Mouse (Mus musculus) layer of hippocampus, postnatal 10 days (tissue): ENCODE data around the gene E2f7. TPM values are rescaled to one million over a fixed set of nuclear protein-coding genes. Genes with fewer than 3 reads are reported as not detected.
"Not testable (repeated sequence)": the region's sequence is repeated elsewhere in the genome, so short reads cannot be mapped to it uniquely, and the experiment has no call there.

ENCODE experiments used
- DNase-seq, 2 experiments: peaks; one replicate each; pipeline ENCODE4 v3.0.0; 2021; ENCODE audit warnings: low spot score in 2 of 2
- long read RNA-seq: library from polyadenylated mRNA; stranded (forward); transcript quantifications from one replicate; pipeline ENCODE4 v2.0.0, GENCODE M21; 2023
- total RNA-seq, 2 experiments: library from RNA; stranded (reverse); gene quantifications; 2 replicates each; pipeline ENCODE4 v1.2.3; 2021

E2f7 gene
- 1 to 10 TPM; 1.7 to 2.1 TPM for total RNA-seq
- long read RNA-seq: 0 reads

GRCm38 (mm10) chr10:110744686-110745639 is at the start of gene E2f7:
TSS of gene E2f7 (plus strand) at chr10:110745439.
- peak; percentile 80 to 92 for DNase-seq

- no peak for DNase-seq
These were observed 44.0 kb upstream of the E2f7 start for GRCm38 (mm10) chr10:110701276-110701675.

- DNase-seq: no peak
These were observed 39.6 kb upstream of the E2f7 start for GRCm38 (mm10) chr10:110705672-110706071.

- DNase-seq: peak; percentile 36 to 51
These were observed 37.7 kb upstream of the E2f7 start for GRCm38 (mm10) chr10:110707390-110708113.

- no peak for DNase-seq
These were observed 28.4 kb upstream of the E2f7 start for GRCm38 (mm10) chr10:110716887-110717286.

GRCm38 (mm10) chr10:110726431-110726830 is 18.8 kb upstream of the E2f7 start:
- no peak for DNase-seq

GRCm38 (mm10) chr10:110727816-110728215 is 17.4 kb upstream of the E2f7 start:
- DNase-seq: peak; percentile 23 to 38

- DNase-seq: peak; percentile 73 to 77
These were observed 11.9 kb upstream of the E2f7 start for GRCm38 (mm10) chr10:110733343-110733742.

- no peak for DNase-seq
These were observed 1.5 kb upstream of the E2f7 start for GRCm38 (mm10) chr10:110743701-110744100.

GRCm38 (mm10) chr10:110744120-110744519 is 1.1 kb upstream of the E2f7 start:
- DNase-seq: no peak

GRCm38 (mm10) chr10:110745640-110746032 is 397 bp downstream of the E2f7 start:
- no peak for DNase-seq

GRCm38 (mm10) chr10:110749081-110749480 is 3.8 kb downstream of the E2f7 start:
- no peak for DNase-seq

- DNase-seq: no peak
These were observed 4.5 kb downstream of the E2f7 start for GRCm38 (mm10) chr10:110749510-110750305.

GRCm38 (mm10) chr10:110752849-110753248 is 7.6 kb downstream of the E2f7 start:
- no peak for DNase-seq

GRCm38 (mm10) chr10:110755556-110755955 is 10.3 kb downstream of the E2f7 start:
- no peak for DNase-seq

GRCm38 (mm10) chr10:110756271-110756793 is 11.1 kb downstream of the E2f7 start:
- no peak for DNase-seq

- DNase-seq: not testable (repeated sequence)
These were observed 15.3 kb downstream of the E2f7 start for GRCm38 (mm10) chr10:110760552-110760951.

GRCm38 (mm10) chr10:110762134-110762884 is 17.1 kb downstream of the E2f7 start:
- peak in 1 of 2 experiments; percentile 28 for DNase-seq

GRCm38 (mm10) chr10:110763416-110763815 is 18.2 kb downstream of the E2f7 start:
- no peak for DNase-seq

- peak; percentile 23 to 24 for DNase-seq
These were observed 24.3 kb downstream of the E2f7 start for GRCm38 (mm10) chr10:110769538-110769937.
